Mouse (Mus musculus) heart, postnatal 25 days (tissue): ENCODE measurements at regions not wholly inside any gene's neighbourhood (a gene's known extent, or its start where the extent isn't known, plus 50 kb on each side); places are given as distances from the start of the nearest gene placed in this dataset.

Experiments used
- DNase-seq: peaks from one replicate; pipeline ENCODE4 v3.0.0; 2022; ENCODE audit warnings: low spot score
- intact Hi-C: fragments of 180-260 bp; cut with DNase I; formaldehyde crosslinking; loops from one replicate; pipeline ENCODE4 v1.15.1; 2025

- intact Hi-C loops = no loop called here
- no peak for DNase-seq
These were observed 209.9 kb upstream of the Map3k1 start for GRCm38 (mm10) chr13:112018497-112019281.

GRCm38 (mm10) chr13:112019575-112019974, 210.8 kb upstream of the Map3k1 start:
- intact Hi-C loops = no loop called here
- DNase-seq = no peak

- intact Hi-C loops = no loop called here
- DNase-seq = no peak
These were observed 214.4 kb upstream of the Map3k1 start for GRCm38 (mm10) chr13:112023171-112023570.

- DNase-seq = no peak
- intact Hi-C loops = no loop called here
These were observed 216.1 kb upstream of the Map3k1 start for GRCm38 (mm10) chr13:112024667-112025585.

GRCm38 (mm10) chr13:112025586-112025950, 216.8 kb upstream of the Map3k1 start:
- DNase-seq = no peak
- intact Hi-C loops = no loop called here

- no peak for DNase-seq
- intact Hi-C loops = no loop called here
These were observed 218.9 kb upstream of the Map3k1 start for GRCm38 (mm10) chr13:112027736-112028135.

GRCm38 (mm10) chr13:112031061-112031460, 222.3 kb upstream of the Map3k1 start:
- intact Hi-C loops = no loop called here

GRCm38 (mm10) chr13:112031631-112032320, 223.0 kb upstream of the Map3k1 start:
- no peak for DNase-seq
- intact Hi-C loops = no loop called here

More at GRCm38 (mm10) chr13:112031061-112031460, 222.3 kb upstream of the Map3k1 start:
- DNase-seq = no peak

GRCm38 (mm10) chr13:112037731-112038380, 229.1 kb upstream of the Map3k1 start:
- DNase-seq = no peak
- intact Hi-C loops = no loop called here

- intact Hi-C loops = no loop called here
These were observed 229.9 kb upstream of the Map3k1 start for GRCm38 (mm10) chr13:112038556-112039304.

GRCm38 (mm10) chr13:112039422-112040145, 230.8 kb upstream of the Map3k1 start:
- intact Hi-C loops = no loop called here
- DNase-seq = no peak

More at GRCm38 (mm10) chr13:112038556-112039304, 229.9 kb upstream of the Map3k1 start:
- DNase-seq = no peak

- no peak for DNase-seq
- intact Hi-C loops = no loop called here
These were observed 234.9 kb upstream of the Map3k1 start for GRCm38 (mm10) chr13:112043524-112044246.

- no peak for DNase-seq
- intact Hi-C loops = no loop called here
These were observed 235.6 kb upstream of the Map3k1 start for GRCm38 (mm10) chr13:112044372-112044771.

- intact Hi-C loops = loop anchor here (5.0 kb wide), 1 partner anchor 44 kb away; no protein-coding TSS in a partner anchor
- no peak for DNase-seq
These were observed 237.7 kb upstream of the Map3k1 start for GRCm38 (mm10) chr13:112046247-112047211.

GRCm38 (mm10) chr13:112047408-112047807, 238.6 kb upstream of the Map3k1 start:
- intact Hi-C loops = loop anchor here (5.0 kb wide), 1 partner anchor 45 kb away; no protein-coding TSS in a partner anchor
- no peak for DNase-seq

- no peak for DNase-seq
These were observed 239.1 kb upstream of the Map3k1 start for GRCm38 (mm10) chr13:112047874-112048273.

More at GRCm38 (mm10) chr13:112047874-112048273, 239.1 kb upstream of the Map3k1 start:
- intact Hi-C loops = loop anchor here (5.0 kb wide), 1 partner anchor 46 kb away; no protein-coding TSS in a partner anchor
